Mouse (Mus musculus): Measurements from ENCODE around the gene Kcnj10.

Gene Kcnj10

DNA sequence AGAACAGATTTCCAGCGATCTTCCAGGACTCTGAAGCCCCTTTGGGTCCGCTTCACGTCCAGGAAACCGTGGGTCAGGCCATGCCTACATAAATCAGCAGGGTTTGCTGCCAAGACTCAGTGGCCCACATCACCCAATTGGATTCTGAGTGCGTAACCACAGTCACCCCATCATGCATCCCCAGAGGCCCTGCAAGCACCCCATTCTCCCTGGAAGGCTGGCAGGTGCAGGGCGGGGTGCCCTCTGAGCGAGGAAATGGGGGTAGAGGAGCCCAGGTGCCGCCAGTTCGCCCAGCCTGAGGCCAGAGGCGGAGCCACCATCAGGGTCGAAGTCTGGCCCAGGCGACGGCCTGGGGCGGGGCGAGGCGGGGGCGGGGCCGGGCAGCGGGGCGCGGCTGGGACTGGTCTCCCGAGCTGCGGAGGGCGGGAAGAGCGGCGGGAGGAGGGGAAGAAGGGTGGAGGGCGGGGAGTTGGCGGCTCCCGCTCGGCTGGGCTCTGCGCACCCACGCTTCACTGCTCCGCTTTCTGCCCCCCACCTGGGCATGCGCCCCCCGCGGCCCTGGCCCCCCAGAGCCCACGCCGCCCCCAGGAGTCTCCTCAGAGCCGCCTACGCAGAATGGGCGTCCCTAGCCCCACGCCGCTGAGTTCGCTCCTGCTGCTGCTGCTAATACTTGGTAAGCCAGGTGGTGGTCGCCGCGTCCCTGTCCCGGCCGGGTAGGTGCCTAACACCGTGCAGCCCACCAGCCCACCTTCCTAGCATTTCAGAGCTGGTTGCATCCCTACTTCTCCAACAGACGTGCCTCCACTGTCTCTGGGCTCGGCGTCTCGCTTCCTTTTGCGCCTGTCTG lies 28.9 kb upstream of the Kcnj10 start:
- peak; percentile 88 for DNase-seq (ENCODE audit: low spot score)

DNA sequence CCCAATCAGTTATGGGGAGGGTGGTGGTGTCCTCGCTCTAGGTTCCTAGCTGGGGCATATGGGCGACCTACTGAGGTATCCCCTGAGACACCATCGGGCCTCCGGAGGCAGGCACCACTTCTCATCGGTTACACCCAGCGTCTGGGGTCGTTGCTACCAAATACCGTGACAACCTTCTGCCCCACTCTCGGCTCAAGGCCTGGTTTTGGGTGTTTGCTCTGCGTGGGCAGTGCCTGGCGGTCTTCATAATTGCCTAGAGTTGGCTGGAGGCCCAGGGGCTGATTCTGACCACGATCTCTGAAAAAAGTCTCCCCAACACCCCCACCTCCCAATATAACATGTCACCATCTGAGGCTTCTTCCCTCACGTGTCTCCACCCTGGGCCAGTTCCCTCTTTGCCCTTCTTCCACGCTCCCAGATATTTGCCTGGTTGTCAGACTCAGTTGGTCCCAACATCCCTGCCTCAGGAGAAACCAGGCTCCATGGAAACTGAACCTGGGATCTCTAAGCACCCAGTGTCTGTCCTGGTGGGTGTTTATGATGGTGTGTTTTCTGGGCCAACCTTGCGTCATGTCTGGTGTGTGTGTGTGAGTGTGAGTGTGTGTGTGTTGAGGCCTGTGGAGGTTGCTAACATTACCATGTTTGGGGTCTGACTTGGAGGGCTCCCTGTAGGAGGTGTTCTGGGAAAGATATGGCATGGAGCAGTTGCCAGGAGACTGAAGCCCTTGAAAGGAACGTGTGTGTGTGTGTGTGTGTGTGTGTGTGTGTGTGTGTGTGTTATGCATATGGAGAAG lies 28.0 kb upstream of the Kcnj10 start:
- DNase-seq (ENCODE audit: low spot score) = no peak

DNA sequence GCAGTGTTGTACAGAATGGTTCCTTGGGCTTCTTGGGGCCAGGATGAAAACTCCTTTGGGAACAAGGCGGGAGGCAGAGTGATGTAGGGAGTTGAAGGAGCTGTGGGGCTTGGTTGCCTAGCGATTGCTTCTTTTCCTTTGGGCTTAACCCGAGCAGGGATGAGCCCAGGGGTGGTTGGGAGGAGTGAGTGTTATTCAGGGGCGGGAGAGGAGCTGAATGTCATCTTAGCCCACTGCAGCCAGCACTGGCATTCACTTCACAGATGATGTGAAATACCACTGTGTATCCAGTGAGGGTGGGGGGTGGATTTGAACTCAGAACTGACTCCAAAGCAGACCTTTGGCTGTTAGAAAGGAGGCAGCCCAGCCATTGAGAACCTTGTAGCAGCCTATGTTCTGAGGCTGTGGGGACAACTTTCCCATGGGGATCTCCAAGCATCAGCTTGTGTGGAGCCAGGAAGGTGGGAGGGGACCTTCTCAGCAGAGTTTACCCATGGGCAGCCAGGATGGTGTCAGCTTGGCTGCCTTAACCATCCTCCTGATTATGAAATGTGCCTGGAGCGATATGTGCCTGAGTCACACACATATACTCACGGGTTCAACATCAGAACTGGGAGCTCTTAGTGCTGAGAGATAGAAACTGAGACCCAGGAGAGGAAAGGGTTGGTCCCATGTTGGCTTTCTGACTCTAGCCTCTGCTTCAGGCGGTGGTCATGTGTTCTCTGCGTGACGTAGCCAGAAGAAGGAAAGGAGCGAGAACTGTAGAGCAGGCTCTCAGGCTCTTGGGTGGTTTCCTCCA lies 27.2 kb upstream of the Kcnj10 start:
- DNase-seq (ENCODE audit: low spot score) = no peak

DNA sequence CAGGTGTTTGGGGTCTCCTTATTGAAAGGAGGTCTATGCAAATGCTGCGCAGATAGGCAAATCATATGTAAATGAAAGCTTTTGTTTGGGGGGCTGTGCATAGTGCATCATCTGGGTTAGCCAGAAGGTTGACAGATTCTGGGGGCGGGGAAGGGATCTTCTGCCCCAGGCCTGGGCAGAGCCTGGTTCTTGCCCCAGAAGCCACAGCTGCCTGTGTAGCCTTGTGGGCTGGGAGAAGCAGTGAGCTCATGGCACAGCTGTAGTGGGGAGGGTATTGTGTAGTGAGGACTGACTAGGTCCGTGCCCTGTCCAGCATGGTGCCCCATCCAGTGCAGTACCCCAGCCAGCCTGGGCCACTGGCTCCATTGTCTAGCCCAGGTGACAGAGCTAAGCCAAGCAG lies 26.1 kb upstream of the Kcnj10 start:
- DNase-seq (ENCODE audit: low spot score) = no peak

DNA sequence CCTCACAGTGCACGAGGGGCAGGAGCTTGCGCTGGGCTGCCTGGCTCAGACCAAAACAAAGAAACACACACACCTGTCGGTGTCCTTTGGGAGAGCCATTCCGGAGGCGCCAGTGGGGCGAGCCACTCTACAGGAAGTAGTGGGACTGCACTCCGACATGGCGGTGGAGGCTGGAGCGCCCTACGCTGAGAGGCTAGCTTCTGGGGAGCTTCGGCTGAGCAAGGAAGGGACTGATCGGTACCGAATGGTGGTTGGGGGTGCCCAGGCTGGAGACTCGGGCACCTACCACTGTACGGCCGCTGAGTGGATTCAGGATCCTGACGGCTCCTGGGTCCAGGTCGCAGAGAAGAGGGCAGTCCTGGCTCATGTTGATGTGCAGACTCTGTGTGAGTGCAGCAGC lies 23.6 kb upstream of the Kcnj10 start:
- DNase-seq (ENCODE audit: low spot score) = no peak

DNA sequence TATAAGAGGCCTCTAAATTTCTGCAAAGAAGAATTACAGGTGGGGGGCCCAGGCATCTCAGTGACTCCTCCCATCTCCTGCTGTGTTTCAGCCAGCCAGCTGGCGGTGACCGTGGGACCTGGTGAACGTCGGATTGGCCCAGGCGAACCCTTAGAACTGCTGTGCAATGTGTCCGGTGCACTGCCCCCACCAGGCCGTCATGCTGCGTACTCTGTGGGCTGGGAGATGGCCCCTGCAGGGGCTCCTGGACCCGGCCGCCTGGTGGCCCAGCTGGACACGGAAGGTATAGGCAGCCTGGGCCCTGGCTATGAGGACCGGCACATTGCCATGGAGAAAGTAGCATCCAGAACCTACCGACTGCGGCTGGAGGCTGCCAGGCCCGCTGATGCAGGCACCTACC lies 23.1 kb upstream of the Kcnj10 start:
- no peak for DNase-seq (ENCODE audit: low spot score)

DNA sequence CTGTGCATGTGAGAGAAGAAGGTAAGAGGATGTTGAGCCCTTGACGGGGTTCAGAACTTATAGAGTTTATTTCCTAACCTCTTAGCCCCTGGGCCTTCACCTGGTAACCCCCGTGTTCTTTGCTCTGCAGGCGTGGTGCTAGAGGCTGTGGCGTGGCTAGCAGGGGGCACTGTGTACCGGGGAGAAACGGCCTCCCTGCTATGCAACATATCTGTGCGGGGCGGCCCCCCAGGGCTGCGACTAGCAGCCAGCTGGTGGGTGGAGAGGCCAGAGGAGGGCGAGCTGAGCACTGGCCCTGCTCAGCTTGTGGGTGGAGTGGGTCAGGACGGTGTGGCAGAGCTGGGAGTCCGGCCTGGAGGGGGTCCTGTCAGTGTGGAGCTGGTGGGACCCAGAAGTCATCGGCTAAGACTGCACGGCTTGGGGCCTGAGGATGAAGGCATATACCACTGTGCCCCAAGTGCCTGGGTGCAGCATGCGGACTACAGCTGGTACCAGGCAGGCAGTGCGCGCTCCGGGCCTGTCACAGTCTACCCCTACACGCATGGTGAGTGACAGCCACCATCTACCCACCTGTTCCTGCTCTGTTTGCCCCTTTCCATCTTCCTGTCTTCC lies 22.5 kb upstream of the Kcnj10 start:
- DNase-seq (ENCODE audit: low spot score) = no peak

DNA sequence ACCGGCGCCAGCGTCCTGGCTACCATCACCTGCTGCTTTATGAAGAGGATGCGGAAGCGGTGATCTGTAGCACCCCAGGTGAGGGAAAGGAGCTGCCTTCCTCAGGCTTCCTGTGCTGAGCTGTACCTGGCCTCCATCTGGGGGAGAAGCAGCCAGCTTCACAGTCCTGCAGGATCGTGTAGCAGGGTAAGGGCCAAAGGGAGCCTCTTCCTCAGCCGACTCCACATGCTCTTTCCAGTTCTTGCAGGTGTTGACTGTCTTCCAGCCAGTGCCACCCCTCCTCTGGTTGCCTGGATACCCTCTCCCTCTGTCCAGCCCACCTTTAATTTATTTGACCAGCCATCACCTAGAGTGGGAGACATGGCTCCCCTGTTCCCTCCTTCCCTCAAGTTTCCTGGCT lies 21.7 kb upstream of the Kcnj10 start:
- DNase-seq (ENCODE audit: low spot score) = no peak

DNA sequence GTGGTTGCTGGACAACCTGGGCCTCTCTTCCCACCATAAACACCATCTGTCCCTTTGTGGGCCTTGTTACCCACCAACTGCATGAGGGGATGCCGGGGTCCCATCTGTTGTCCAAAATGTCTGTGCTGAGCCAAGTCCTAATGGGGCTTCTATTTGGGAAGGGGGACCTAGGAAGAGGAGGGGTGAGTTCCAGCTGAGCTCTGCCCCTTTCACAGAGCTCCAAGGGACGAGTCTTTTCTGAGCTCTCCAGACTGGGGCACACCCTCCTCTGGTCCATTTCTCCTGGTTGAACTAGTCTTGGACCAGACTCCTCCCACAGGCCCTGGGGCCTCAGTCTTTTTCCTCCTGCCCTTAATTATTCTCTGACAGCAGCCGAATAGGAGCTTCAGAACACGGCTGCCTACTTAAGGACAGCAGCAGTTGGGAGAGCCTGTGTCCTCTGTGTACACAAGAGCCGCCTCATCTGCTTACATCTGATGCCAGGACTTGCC lies 21.0 kb upstream of the Kcnj10 start:
- DNase-seq (ENCODE audit: low spot score) = no peak

DNA sequence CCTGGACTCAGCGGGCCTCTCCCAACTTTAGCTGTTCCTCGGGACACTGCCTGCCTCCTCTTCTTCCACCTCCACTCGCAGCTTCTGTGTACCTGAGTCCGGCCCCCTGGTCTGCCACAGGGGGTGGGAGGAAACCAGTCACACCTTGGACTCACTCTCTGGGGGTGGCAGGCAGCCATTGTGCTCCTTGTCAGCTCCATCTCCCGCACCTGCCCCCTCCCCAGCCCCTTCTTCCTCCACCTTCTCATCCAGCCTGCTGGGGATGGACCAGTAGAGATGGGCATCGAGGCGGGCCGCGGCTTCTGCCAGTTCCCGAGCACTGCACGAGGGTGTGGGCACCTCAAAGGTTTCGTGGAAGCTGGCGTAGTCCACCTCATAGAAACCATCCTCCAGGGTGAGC lies 18.3 kb upstream of the Kcnj10 start:
- DNase-seq (ENCODE audit: low spot score) = no peak

DNA sequence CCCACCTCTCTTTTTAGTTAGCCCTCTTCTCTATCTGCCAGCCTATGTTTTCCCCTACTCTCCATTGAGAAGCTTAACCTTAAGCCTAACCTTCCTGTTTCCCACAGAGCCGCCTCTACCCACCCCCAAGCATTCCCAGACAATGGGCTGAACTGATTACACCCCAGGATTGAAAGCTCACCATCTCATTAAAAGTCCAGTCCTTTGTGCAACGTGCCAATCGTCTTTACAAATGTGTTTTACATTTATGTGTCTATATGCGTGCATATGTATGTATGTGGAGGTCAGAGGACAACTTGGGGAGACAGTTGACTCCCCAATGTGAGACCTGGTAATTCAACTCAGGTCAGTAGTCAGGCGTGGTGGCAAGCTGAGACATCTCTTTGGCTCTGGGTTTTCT lies 17.7 kb upstream of the Kcnj10 start:
- DNase-seq (ENCODE audit: low spot score) = no peak

DNA sequence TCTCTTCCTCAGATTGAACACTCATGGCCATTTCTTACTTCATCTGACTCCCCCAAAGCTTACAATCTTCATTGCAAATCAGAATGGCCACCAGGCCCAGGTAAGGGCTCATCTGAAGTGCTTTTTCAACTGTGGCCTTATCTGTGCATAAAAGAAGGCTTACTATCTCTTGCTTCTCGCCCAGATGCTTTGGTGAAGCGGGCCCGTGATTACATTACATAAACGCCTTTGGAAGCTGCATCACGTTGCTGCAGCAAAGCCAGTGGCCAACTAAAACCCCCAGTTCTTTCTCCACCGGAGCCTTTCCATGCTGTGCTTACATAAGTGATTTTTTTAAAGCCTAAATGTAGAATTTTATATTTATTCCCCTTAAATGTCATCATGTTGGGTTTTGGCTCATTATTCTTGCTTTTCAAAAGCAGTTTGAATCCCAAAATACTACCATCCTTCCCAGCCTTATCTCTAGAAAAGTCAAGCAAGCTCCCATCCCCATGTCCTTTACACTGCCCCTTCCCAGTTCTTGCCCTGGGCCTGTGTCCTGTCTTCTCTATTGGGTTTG lies 17.1 kb upstream of the Kcnj10 start:
- no peak for DNase-seq (ENCODE audit: low spot score)

DNA sequence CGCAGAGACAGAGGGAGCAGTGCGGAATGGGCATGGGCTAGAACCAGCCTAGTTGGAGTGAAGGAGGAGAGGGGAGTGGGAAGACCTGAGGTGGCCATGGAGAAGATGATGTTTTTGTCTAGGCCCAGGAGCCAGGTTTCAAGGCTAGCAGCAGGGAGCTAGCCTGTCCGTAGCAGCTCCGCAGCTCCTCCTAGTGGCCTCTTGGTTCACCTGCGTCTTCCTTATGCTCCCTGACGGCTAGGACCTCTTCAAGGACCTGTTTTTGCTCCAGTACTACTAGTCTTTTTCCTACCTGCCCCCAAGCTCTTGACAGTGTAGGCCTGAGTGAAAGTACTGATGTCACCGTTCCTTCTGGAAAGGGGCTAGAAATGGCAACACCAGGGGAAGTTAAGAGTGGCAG lies 16.3 kb upstream of the Kcnj10 start:
- peak; percentile 77 for DNase-seq (ENCODE audit: low spot score)

DNA sequence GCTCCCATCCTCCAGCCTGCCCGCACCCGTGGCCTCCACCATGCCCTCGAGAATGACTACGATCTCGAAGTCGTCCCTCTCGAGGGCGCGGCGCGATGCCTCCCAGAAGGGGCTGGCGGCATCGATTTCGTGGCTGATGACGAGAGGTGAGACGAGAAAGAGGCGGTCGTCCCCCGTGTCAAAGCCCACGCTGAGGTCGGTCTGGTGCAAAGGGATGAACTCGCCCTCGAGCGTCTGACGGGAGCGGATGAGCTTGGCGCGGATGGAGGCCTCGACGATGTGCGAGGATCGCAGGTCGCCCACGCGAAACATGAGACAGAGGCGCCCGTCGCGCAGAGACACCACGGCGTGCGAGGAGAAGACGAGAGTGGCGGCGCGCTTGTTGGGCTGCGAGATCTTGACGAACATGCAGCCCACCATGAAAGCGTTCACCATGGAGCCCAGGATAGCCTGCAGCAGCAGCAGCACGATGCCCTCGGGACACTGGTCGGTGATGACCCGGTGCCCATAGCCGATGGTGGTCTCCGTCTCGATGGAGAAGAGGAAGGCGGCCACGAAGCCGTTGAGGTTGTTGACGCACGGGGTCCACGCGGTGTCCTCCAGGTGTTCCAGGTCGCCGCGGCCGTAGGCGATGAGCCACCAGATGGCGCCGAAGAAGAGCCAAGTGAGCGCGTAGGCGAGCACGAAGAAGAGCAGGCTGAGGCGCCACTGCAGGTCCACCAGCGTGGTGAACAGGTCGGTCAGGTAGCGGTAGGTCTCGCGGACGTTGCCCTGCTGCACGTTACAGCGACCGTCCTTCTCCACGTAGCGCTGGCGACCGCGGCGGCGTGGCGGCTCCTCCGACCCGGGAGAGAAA lies 15.1 kb upstream of the Kcnj10 start:
- DNase-seq (ENCODE audit: low spot score) = peak; percentile 71

DNA sequence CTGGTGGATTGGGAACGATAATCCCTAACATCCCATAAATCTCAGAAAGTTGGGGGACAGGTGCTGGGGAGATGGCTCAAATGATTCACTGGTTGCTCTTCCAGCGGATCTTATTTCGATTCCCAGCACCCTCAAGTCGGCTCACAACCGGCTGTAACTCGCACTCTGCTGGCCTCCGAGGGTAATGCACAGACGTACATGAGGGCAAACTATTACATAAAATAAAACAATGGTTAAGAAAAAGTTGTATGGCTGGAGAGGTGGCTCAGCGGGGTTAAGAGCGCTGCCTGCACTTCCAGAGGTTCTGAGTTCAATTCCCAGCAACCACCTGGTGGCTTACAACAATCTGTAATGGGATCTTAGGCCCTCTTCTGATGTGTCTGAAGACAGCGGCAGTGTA lies 14.3 kb upstream of the Kcnj10 start:
- no peak for DNase-seq (ENCODE audit: low spot score)

DNA sequence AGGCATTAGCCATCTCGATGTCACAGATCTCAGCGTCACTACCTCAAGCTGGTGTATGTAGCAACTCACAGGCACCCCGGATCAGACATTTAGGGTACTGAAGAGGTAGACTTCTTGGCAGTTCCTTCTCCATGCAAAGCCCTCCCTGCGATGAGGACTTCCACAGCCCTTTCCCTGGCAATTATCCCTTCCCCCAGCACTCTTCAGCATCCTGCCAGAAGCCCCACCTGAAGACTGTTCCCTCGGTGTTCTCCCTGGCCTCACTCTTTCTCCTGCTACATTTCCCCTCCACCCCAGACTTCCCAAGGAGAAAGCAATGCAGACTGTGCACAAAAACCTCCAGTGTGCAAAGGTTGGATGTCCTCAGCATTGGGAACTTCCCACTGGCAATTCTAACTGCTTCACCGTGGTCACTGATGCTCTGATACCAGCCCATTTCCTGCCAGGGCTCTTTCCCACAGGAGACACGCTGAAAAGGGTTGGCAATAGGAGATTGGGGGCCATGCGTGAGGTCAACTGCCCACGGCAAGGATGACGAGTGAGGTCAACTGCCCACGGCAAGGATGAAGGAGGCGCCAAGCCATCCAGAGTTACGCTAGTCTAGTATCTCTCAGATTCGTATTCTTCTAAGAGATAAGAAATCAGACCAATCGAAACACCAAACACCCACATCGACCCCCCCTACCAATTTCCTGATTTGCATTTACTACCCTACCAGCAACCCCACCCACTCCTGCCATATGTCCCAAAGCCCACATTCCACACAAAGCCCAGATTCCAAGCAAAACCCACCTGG lies 13.6 kb upstream of the Kcnj10 start:
- no peak for DNase-seq (ENCODE audit: low spot score)

DNA sequence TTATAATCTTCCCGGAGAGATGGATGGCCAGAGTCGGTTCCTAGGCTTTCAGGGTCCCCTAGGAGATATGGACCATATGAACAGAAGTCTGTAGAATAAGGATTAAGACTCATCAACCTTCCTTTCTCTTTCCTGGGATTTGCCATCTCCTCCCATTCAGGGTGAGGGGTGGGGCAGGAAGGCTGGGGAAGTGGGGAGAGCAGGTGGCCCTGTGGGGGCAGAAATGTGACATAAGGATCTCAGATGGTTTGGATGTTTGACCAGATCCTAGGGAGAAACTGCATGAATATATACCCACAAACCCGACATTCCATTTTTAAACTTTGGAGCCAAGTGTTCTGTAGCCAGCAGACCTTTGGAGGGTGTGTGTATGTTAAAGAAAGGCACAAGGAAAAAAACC lies 13.0 kb upstream of the Kcnj10 start:
- DNase-seq (ENCODE audit: low spot score) = no peak

DNA sequence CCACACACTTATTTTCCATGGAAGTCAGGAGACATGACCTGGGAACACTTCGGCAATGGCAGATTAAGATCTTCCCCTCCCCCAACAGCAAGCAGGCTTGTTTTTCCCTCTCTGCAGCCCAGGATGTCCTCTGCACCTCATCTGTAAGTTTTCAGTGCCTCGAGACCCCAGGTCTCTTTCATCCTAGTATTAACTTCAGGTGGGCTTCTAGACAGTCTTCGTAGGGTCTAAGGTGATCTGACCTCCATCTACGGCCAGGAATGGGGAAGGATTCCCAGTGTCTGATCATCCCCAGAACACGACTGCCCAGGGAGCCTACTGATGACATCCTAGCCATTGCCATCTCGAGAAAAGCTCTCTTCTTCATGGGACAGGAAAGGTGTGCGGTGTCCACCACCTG lies 12.5 kb upstream of the Kcnj10 start:
- no peak for DNase-seq (ENCODE audit: low spot score)

DNA sequence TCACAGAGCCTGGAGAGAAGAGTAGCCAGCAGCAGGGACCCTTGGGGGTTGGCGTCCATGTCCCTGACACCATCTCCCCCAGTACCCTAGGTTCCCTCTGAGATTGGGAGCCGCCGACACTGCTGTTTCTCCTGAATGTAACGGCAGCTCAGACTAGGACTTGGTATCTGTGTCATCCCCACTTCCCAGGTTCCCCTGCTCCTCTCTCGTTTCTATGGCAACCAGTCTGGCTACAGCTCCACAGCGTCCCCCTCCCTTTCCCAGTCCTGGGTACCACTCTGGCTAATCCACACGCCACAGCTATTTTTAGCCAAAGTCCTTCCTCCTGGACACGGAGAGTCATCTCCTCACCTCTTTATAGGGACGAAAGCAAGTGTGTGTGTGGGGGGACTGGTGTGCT lies 11.9 kb upstream of the Kcnj10 start, which contains the start of gene Kcnj9:
Kcnj9 (minus strand) TSS at position 188 of the 400 bp plus-strand sequence.
- DNase-seq (ENCODE audit: low spot score) = no peak

DNA sequence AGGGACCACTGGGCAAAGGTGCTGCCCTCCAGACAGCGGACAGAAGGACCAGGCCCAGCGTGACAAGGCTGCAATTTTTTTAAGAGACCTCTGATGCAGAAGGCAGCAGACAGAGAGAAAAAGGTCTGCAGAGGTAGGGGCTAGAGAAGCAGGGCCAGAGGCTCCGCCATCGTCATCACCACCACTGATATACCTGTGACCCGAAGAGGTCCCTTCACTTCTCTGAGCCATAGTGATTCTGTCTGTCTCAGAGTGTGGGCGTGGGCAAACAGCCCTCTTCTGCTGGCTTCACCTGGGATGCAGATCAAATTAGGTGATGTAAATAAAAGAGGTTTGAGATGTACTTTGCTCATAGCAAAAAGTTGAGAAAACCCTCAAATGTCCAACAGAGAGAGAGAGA lies 11.4 kb upstream of the Kcnj10 start:
- no peak for DNase-seq (ENCODE audit: low spot score)

Data from lung, postnatal 25 days (tissue).